Mouse (Mus musculus) midbrain, embryonic 10.5 days (tissue): Measurements from ENCODE around the gene Itgb5. TPM values are rescaled to one million over a fixed set of nuclear protein-coding genes. Genes with fewer than 3 reads are reported as not detected.

Source experiments
- DNase-seq: peaks from one replicate; pipeline ENCODE4 v3.0.0-alpha.2; 2017; ENCODE audit warnings: low spot score
- H3K27ac ChIP-seq: fragments of 300-500 bp; sonication (generic); replicated peaks from 2 replicates; pipeline ENCODE4 v1.5.1; 2016; ENCODE audit warnings: mild to moderate bottlenecking
- H3K27me3 ChIP-seq: fragments of 300-500 bp; sonication (generic); 2 replicates; pipeline ENCODE4 v1.6.1; 2016; ENCODE audit warnings: low read depth, mild to moderate bottlenecking; ENCODE audit not compliant: poor library complexity, severe bottlenecking
- H3K36me3 ChIP-seq: fragments of 300-500 bp; sonication (generic); 2 replicates; pipeline ENCODE4 v1.6.1; 2016; ENCODE audit warnings: mild to moderate bottlenecking, moderate library complexity
- H3K4me1 ChIP-seq: fragments of 300-500 bp; sonication (generic); 2 replicates; pipeline ENCODE4 v1.6.1; 2016
- H3K4me3 ChIP-seq: fragments of 300-500 bp; sonication (generic); 2 replicates; pipeline ENCODE4 v1.5.1; 2016; ENCODE audit warnings: mild to moderate bottlenecking, moderate library complexity
- H3K9me3 ChIP-seq: fragments of 300-500 bp; sonication (generic); replicated peaks from 2 replicates; pipeline ENCODE4 v1.6.1; 2016; ENCODE audit warnings: mild to moderate bottlenecking
- WGBS: fragments of 180-500 bp; shearing (Covaris S2); methylation state at CpG from one replicate; pipeline ENCODE4 v1.1.7; 2016; 5-methylcytosine and 5-hydroxymethylcytosine counted together
- polyA plus RNA-seq: library from polyadenylated mRNA; unstranded; fragments of >200 nt; fragmentation: Nextera tagmentation; extraction: Ambion mirVana; gene quantifications from 2 replicates; pipeline ENCODE4 v1.2.1, GENCODE M21; 2016

The Itgb5 gene
- polyA plus RNA-seq, 1 experiment from 2014 or later = 9.0 TPM

- 2% methylated on average over 44 of the region's 44 CpGs for WGBS
- no peaks in the 10 kb centered on the region for H3K9me3 ChIP-seq
- peaks cover 33% of the 10 kb centered on the region for H3K36me3 ChIP-seq
- no peaks in the 10 kb centered on the region for H3K27me3 ChIP-seq
- H3K4me3 ChIP-seq = peak within 1 kb of the TSS; percentile 73
- DNase-seq = peak; percentile 91
- peaks cover 23% of the 10 kb centered on the region for H3K4me1 ChIP-seq
- H3K27ac ChIP-seq = peak within 1 kb of the TSS; percentile 90
These were observed 137.2 kb downstream of the Itgb5 start, which contains the start of gene Umps for GRCm38 (mm10) chr16:33966538-33967282. Gene Umps, minus strand, starts transcription at chr16:33967038.

- H3K4me1 ChIP-seq = peaks cover 23% of the 10 kb centered on the region
- peak overlapping the region; percentile 73 for H3K4me3 ChIP-seq
- no peak for DNase-seq
- H3K27ac ChIP-seq = peak overlapping the region; percentile 90
- 78% methylated on average over 2 of the region's 2 CpGs for WGBS
- no peaks in the 10 kb centered on the region for H3K9me3 ChIP-seq
- no peaks in the 10 kb centered on the region for H3K27me3 ChIP-seq
- peaks cover 27% of the 10 kb centered on the region for H3K36me3 ChIP-seq
These were observed 137.8 kb downstream of the Itgb5 start for GRCm38 (mm10) chr16:33967283-33967640.

DNA sequence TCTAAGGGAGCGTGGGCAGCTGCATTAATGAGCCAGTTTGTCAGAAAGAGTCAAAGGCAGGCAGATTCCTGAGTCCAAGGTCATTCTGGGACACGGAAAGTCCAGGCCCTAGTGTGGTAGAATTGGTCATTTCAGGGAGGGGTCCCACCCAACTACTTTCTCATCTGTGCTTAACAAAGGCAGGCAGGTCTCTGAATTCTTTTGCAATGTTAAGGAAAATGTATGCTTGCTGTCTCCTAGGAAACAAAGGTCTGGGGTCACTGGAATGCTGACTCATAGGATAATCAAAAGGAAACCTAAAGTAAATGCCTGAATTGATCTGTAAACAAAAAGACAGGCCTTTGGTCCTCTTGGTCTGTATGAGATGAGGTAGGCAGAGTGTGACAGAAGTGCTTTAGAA, 150.4 kb downstream of the Itgb5 start:
- H3K4me3 ChIP-seq = no peak overlapping the region
- H3K27me3 ChIP-seq = no peaks in the 10 kb centered on the region
- H3K27ac ChIP-seq = no peak overlapping the region
- H3K36me3 ChIP-seq = peaks cover 19% of the 10 kb centered on the region
- WGBS = 65% methylated on average over 2 of the region's 2 CpGs
- no peaks in the 10 kb centered on the region for H3K9me3 ChIP-seq
- no peak for DNase-seq
- peaks cover 14% of the 10 kb centered on the region for H3K4me1 ChIP-seq

GRCm38 (mm10) chr16:33983712-33984111, 154.2 kb downstream of the Itgb5 start:
- H3K4me1 ChIP-seq = peaks cover 14% of the 10 kb centered on the region
- H3K27me3 ChIP-seq = no peaks in the 10 kb centered on the region
- H3K36me3 ChIP-seq = no peaks in the 10 kb centered on the region
- no peak for DNase-seq
- H3K4me3 ChIP-seq = no peak overlapping the region
- H3K27ac ChIP-seq = no peak overlapping the region
- H3K9me3 ChIP-seq = no peaks in the 10 kb centered on the region
- WGBS = 98% methylated on average over 6 of the region's 6 CpGs

GRCm38 (mm10) chr16:33985372-33985771, 155.9 kb downstream of the Itgb5 start:
- 89% methylated on average over 6 of the region's 6 CpGs for WGBS
- H3K4me3 ChIP-seq = no peak overlapping the region
- no peak overlapping the region for H3K27ac ChIP-seq
- no peak for DNase-seq
- H3K4me1 ChIP-seq = peaks cover 5% of the 10 kb centered on the region
- H3K36me3 ChIP-seq = no peaks in the 10 kb centered on the region
- H3K27me3 ChIP-seq = no peaks in the 10 kb centered on the region
- no peaks in the 10 kb centered on the region for H3K9me3 ChIP-seq

GRCm38 (mm10) chr16:33986993-33987392, 157.5 kb downstream of the Itgb5 start:
- no peak overlapping the region for H3K27ac ChIP-seq
- H3K4me3 ChIP-seq = no peak overlapping the region
- no peaks in the 10 kb centered on the region for H3K27me3 ChIP-seq
- no peaks in the 10 kb centered on the region for H3K36me3 ChIP-seq
- H3K4me1 ChIP-seq = peaks cover 6% of the 10 kb centered on the region
- no peaks in the 10 kb centered on the region for H3K9me3 ChIP-seq
- no peak for DNase-seq
- WGBS = 92% methylated on average over 7 of the region's 7 CpGs

DNA sequence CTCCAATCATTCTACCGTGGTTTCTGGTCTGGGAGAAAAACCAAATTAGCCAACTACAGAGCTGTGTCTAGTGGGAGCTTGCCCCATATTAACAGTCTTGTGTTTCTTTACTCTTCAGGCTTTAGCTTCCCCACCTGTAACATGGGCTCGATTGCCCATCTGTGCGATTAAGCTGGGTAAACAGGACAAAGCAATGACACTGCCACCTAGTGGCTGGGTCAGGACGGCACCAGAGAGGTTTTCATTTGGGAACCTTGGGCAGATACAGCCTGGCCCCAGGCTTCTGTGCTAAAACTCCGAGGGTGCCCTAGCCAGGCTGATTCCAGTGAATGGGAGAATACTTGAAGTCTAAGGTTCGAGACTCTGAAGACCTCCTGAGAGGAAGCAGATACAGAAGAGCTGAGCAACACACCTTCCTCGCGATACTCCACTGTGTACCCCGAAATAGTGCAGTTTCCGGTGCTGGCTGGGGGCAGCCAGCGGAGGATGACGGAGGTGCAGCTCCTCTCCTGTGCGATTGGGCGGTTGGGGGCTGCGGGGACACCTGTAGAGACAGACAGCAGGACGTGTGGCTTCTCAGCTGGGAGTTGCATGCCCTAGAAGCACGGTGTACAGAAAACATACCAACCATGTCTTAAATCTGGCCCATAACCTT, 159.0 kb downstream of the Itgb5 start:
- Histone ChIP-seq H3K27me3 (no peaks in the 10 kb centered on the region), H3K4me3 (no peak overlapping the region), H3K36me3 (no peaks in the 10 kb centered on the region), H3K9me3 (no peaks in the 10 kb centered on the region), H3K27ac (no peak overlapping the region), H3K4me1 (peaks cover 6% of the 10 kb centered on the region)
- WGBS = 66% methylated on average over 17 of the region's 17 CpGs
- peak; percentile 48 for DNase-seq

DNA sequence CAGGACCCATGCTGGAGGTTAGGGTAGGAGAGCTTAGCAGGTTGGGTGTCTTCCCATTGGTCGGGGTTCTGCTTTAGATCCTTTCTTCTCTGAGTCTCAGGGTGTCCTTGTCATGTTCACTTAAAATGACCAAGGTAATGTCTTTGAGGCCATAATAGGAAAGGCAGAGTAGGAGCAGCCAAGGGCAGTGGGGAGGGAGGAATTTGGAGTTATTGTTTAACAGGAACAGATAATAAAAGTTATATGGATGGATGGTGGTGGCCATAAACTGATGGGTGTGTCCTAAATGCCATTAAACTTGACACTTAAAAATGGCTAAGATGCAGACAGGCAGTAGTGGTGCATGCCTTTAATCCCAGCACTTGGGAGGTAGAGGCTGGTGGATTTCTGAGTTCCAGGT, 159.6 kb downstream of the Itgb5 start:
- H3K27me3 ChIP-seq = no peaks in the 10 kb centered on the region
- 97% methylated on average over 1 of the region's 1 CpGs for WGBS
- H3K9me3 ChIP-seq = no peaks in the 10 kb centered on the region
- peaks cover 6% of the 10 kb centered on the region for H3K4me1 ChIP-seq
- H3K36me3 ChIP-seq = no peaks in the 10 kb centered on the region
- no peak overlapping the region for H3K4me3 ChIP-seq
- H3K27ac ChIP-seq = no peak overlapping the region
- DNase-seq = no peak

GRCm38 (mm10) chr16:33990712-33991111, 161.2 kb downstream of the Itgb5 start:
- Histone ChIP-seq H3K27me3 (no peaks in the 10 kb centered on the region), H3K36me3 (no peaks in the 10 kb centered on the region), H3K4me3 (no peak overlapping the region), H3K9me3 (no peaks in the 10 kb centered on the region), H3K27ac (no peak overlapping the region), H3K4me1 (peaks cover 6% of the 10 kb centered on the region)
- no peak for DNase-seq
- WGBS = 89% methylated on average over 4 of the region's 4 CpGs

GRCm38 (mm10) chr16:33994321-33994720, 164.9 kb downstream of the Itgb5 start:
- Histone ChIP-seq H3K9me3 (no peaks in the 10 kb centered on the region), H3K4me3 (no peak overlapping the region), H3K27ac (no peak overlapping the region), H3K27me3 (no peaks in the 10 kb centered on the region), H3K4me1 (peaks cover 6% of the 10 kb centered on the region), H3K36me3 (no peaks in the 10 kb centered on the region)
- WGBS = 86% methylated on average over 6 of the region's 6 CpGs
- DNase-seq = no peak

DNA sequence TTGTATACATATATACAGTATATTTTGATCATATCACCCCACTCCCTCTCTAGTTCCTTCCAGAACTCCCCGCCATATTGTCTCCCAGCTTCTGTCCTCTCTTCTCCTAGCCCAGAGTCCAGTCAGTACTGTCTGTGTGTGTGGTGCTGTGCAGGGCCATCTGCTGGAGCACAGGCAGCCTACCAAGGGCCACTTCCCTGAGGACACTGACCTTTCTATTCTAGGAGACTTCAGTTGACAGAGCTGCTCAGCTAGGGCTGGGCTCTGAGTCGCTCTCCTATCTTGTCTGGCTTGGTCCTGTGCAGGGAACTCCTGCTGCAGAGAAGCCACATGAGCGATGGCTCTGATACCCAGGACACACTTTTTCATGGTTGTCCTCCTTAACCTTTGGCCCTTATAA, 166.0 kb downstream of the Itgb5 start:
- H3K27me3 ChIP-seq = no peaks in the 10 kb centered on the region
- no peak overlapping the region for H3K4me3 ChIP-seq
- H3K9me3 ChIP-seq = no peaks in the 10 kb centered on the region
- no peaks in the 10 kb centered on the region for H3K36me3 ChIP-seq
- 87% methylated on average over 3 of the region's 3 CpGs for WGBS
- peaks cover 6% of the 10 kb centered on the region for H3K4me1 ChIP-seq
- H3K27ac ChIP-seq = no peak overlapping the region
- no peak for DNase-seq

DNA sequence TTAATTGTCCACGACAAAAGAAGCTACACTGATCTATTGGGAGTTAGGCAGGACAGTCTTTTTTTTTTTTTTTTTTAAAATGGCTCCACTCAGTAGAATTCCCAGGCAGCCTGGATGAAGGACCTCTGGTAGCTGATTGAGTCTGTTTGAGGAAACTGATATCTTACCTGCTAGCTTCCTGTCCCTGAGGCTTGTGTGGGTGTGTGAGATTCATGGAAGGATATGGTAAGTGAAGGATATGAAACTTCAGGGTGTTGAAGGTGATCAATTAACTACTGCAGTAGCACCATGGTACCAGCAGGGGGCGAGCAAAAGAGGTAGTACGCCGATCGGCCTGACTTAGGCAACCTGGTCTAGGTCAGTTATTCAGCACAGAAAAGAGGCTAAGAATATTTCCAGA, 166.6 kb downstream of the Itgb5 start:
- DNase-seq = peak; percentile 65
- Histone ChIP-seq H3K4me3 (no peak overlapping the region), H3K27ac (no peak overlapping the region), H3K36me3 (no peaks in the 10 kb centered on the region), H3K9me3 (no peaks in the 10 kb centered on the region), H3K4me1 (peaks cover 6% of the 10 kb centered on the region), H3K27me3 (no peaks in the 10 kb centered on the region)
- WGBS = 16% methylated on average over 5 of the region's 5 CpGs

GRCm38 (mm10) chr16:33998011-33998410, 168.5 kb downstream of the Itgb5 start:
- H3K36me3 ChIP-seq = no peaks in the 10 kb centered on the region
- DNase-seq = no peak
- no peak overlapping the region for H3K4me3 ChIP-seq
- H3K27me3 ChIP-seq = no peaks in the 10 kb centered on the region
- WGBS = 85% methylated on average over 6 of the region's 6 CpGs
- no peaks in the 10 kb centered on the region for H3K4me1 ChIP-seq
- H3K9me3 ChIP-seq = no peaks in the 10 kb centered on the region
- no peak overlapping the region for H3K27ac ChIP-seq
